Mouse (Mus musculus) MEL (cell line): ENCODE data around the gene Eif4ebp2. TPM values are rescaled to one million over a fixed set of nuclear protein-coding genes. Genes with fewer than 3 reads are reported as not detected.
A peak's percentile ranks its signal among the peaks of the same experiment; 100 is the strongest.

Experiments used
- DNase-seq: peaks from one replicate; pipeline ENCODE4 v3.0.0; 2011; ENCODE audit warnings: low read depth, low spot score
- H3K27ac ChIP-seq: 2 replicates; pipeline ENCODE4 v1.5.1; 2012; ENCODE audit warnings: low read depth, mild to moderate bottlenecking, control low read depth, low read length, moderate library complexity; ENCODE audit not compliant: control insufficient read depth
- H3K27me3 ChIP-seq, 2 experiments: fragments of 150-350 bp in 1 of 2; sonication (generic) in 1 of 2; 2 replicates each; pipeline ENCODE4 v1.6.1; 2012; ENCODE audit warnings: low read length in 2 of 2, mild to moderate bottlenecking in 2 of 2, improper control_type of control experiment in 1 of 2, moderate library complexity in 1 of 2; ENCODE audit not compliant: insufficient read depth in 2 of 2, control insufficient read depth in 1 of 2
- H3K36me3 ChIP-seq, 2 experiments: 2 replicates each; pipeline ENCODE4 v1.6.1; 2012 to 2014; ENCODE audit warnings: low read length in 2 of 2, improper control_type of control experiment in 1 of 2, inconsistent platforms in 1 of 2, mild to moderate bottlenecking in 1 of 2; ENCODE audit not compliant: insufficient read depth in 2 of 2, control insufficient read depth in 1 of 2
- H3K4me1 ChIP-seq, 2 experiments: fragments of 150-350 bp in 1 of 2; sonication (generic) in 1 of 2; 2 replicates each; pipeline ENCODE4 v1.6.1; 2012; ENCODE audit warnings: low read length in 2 of 2, improper control_type of control experiment in 1 of 2, mild to moderate bottlenecking in 1 of 2; ENCODE audit not compliant: insufficient read depth in 2 of 2, control insufficient read depth in 1 of 2
- H3K4me3 ChIP-seq, 2 experiments: fragments of 150-350 bp in 1 of 2; sonication (generic) in 1 of 2; 2 replicates each; pipeline ENCODE4 v1.5.1; 2012; ENCODE audit warnings: low read depth in 2 of 2, low read length in 2 of 2, mild to moderate bottlenecking in 2 of 2, moderate library complexity in 2 of 2, control low read depth in 1 of 2, improper control_type of control experiment in 1 of 2; ENCODE audit not compliant: control insufficient read depth in 1 of 2, insufficient read depth in 1 of 2
- H3K79me2 ChIP-seq: 2 replicates; pipeline ENCODE4 v1.6.1; 2012; ENCODE audit warnings: mild to moderate bottlenecking, low read length, moderate library complexity; ENCODE audit not compliant: control insufficient read depth, poor library complexity, insufficient read depth
- H3K9ac ChIP-seq: 2 replicates; pipeline ENCODE4 v1.6.1; 2012; ENCODE audit warnings: low read depth, mild to moderate bottlenecking, control low read depth, low read length, moderate library complexity; ENCODE audit not compliant: control insufficient read depth, poor library complexity, severe bottlenecking
- H3K9me3 ChIP-seq: fragments of 150-350 bp; sonication (generic); replicated peaks from 2 replicates; pipeline ENCODE4 v1.6.1; 2012; ENCODE audit warnings: mild to moderate bottlenecking, low read length, improper control_type of control experiment, moderate library complexity; ENCODE audit not compliant: insufficient read depth
- BHLHE40 ChIP-seq: IDR thresholded peaks from 2 replicates; pipeline ENCODE4 v1.6.1; 2012; ENCODE audit warnings: low read depth, mild to moderate bottlenecking, inconsistent platforms, low read length, improper control_type of control experiment, borderline replicate concordance
- CHD1 ChIP-seq: IDR thresholded peaks from 2 replicates; pipeline ENCODE4 v1.6.1; 2012; ENCODE audit warnings: low read depth, mild to moderate bottlenecking, inconsistent platforms, low read length, improper control_type of control experiment
- CHD2 ChIP-seq: IDR thresholded peaks from 2 replicates; pipeline ENCODE4 v1.6.1; 2011; ENCODE audit warnings: low read length, improper control_type of control experiment
- CTCF ChIP-seq, 3 experiments: IDR thresholded peaks in 2 of 3; conservative IDR thresholded peaks in 1 of 3; 2 replicates each; pipeline ENCODE4 v1.5.1; 2011 to 2012; ENCODE audit warnings: low read length in 3 of 3, low read depth in 2 of 3, mild to moderate bottlenecking in 2 of 3, improper control_type of control experiment in 1 of 3, inconsistent platforms in 1 of 3, mixed read lengths in 1 of 3, moderate library complexity in 1 of 3; ENCODE audit not compliant: control insufficient read depth in 1 of 3, insufficient read depth in 1 of 3, poor library complexity in 1 of 3, severe bottlenecking in 1 of 3
- ELF1 ChIP-seq: IDR thresholded peaks from 2 replicates; pipeline ENCODE4 v1.6.1; 2014; ENCODE audit warnings: low read depth, mild to moderate bottlenecking, inconsistent platforms, low read length, improper control_type of control experiment, moderate library complexity
- EP300 ChIP-seq, 2 experiments: IDR thresholded peaks; 2 replicates each; pipeline ENCODE4 v1.6.1; 2011; ENCODE audit warnings: improper control_type of control experiment in 2 of 2, low read length in 2 of 2, low read depth in 1 of 2, mild to moderate bottlenecking in 1 of 2
- ETS1 ChIP-seq: IDR thresholded peaks from 2 replicates; pipeline ENCODE4 v1.6.1; 2012; ENCODE audit warnings: low read depth, mild to moderate bottlenecking, inconsistent platforms, low read length, improper control_type of control experiment, moderate library complexity
- GABPA ChIP-seq: IDR thresholded peaks from 2 replicates; pipeline ENCODE4 v1.6.1; 2012; ENCODE audit warnings: low read depth, mild to moderate bottlenecking, inconsistent platforms, low read length, improper control_type of control experiment, moderate library complexity
- GATA1 ChIP-seq: IDR thresholded peaks from 2 replicates; pipeline ENCODE4 v1.6.1; 2011; ENCODE audit warnings: low read depth, low read length, improper control_type of control experiment
- JUND ChIP-seq: IDR thresholded peaks from 2 replicates; pipeline ENCODE4 v1.6.1; 2011; ENCODE audit warnings: low read depth, mild to moderate bottlenecking, improper control_type of control experiment, low read length
- KAT2A ChIP-seq: conservative IDR thresholded peaks from 2 replicates; pipeline ENCODE4 v1.6.1; 2012; ENCODE audit warnings: low read depth, low read length, improper control_type of control experiment, inconsistent platforms
- MAFK ChIP-seq: IDR thresholded peaks from 2 replicates; pipeline ENCODE4 v1.6.1; 2011; ENCODE audit warnings: low read depth, mild to moderate bottlenecking, low read length, improper control_type of control experiment, borderline replicate concordance
- MAX ChIP-seq: IDR thresholded peaks from 2 replicates; pipeline ENCODE4 v1.6.1; 2011; ENCODE audit warnings: low read length, improper control_type of control experiment
- MAZ ChIP-seq: IDR thresholded peaks from 2 replicates; pipeline ENCODE4 v1.6.1; 2012; ENCODE audit warnings: low read depth, mild to moderate bottlenecking, inconsistent platforms, low read length, improper control_type of control experiment
- MEF2A ChIP-seq: IDR thresholded peaks from 2 replicates; pipeline ENCODE4 v1.6.1; 2014; ENCODE audit warnings: low read depth, mild to moderate bottlenecking, inconsistent platforms, low read length, improper control_type of control experiment; ENCODE audit not compliant: poor library complexity, insufficient replicate concordance, severe bottlenecking; ENCODE audit errors: extremely low read depth
- MXI1 ChIP-seq: IDR thresholded peaks from 2 replicates; pipeline ENCODE4 v1.6.1; 2011; ENCODE audit warnings: mild to moderate bottlenecking, low read depth, low read length, improper control_type of control experiment
- MYB ChIP-seq: IDR thresholded peaks from 2 replicates; pipeline ENCODE4 v1.6.1; 2011; ENCODE audit warnings: mild to moderate bottlenecking, low read depth, low read length, improper control_type of control experiment
- MYC ChIP-seq: IDR thresholded peaks from 2 replicates; pipeline ENCODE4 v1.6.1; 2011; ENCODE audit warnings: low read depth, mild to moderate bottlenecking, low read length, improper control_type of control experiment, moderate library complexity
- NELFE ChIP-seq: IDR thresholded peaks from 2 replicates; pipeline ENCODE4 v1.6.1; 2011; ENCODE audit warnings: low read depth, low read length, improper control_type of control experiment
- NRF1 ChIP-seq: IDR thresholded peaks from 2 replicates; pipeline ENCODE4 v1.6.1; 2014; ENCODE audit warnings: low read depth, mild to moderate bottlenecking, inconsistent platforms, low read length, improper control_type of control experiment, moderate library complexity; ENCODE audit not compliant: poor library complexity, insufficient read depth, severe bottlenecking
- POLR2A ChIP-seq, 2 experiments: IDR thresholded peaks; 2 replicates each; pipeline ENCODE4 v1.6.1; 2011 to 2012; ENCODE audit warnings: low read length in 2 of 2, mild to moderate bottlenecking in 2 of 2, control low read depth in 1 of 2, improper control_type of control experiment in 1 of 2, low read depth in 1 of 2, moderate library complexity in 1 of 2; ENCODE audit not compliant: control insufficient read depth in 1 of 2, insufficient read depth in 1 of 2, poor library complexity in 1 of 2
- POLR2AphosphoS2 ChIP-seq: IDR thresholded peaks from 2 replicates; pipeline ENCODE4 v1.6.1; 2011; ENCODE audit warnings: low read length, improper control_type of control experiment
- POLR2AphosphoS5 ChIP-seq: IDR thresholded peaks from 2 replicates; pipeline ENCODE4 v1.6.1; 2012; ENCODE audit warnings: low read depth, borderline replicate concordance, mild to moderate bottlenecking, inconsistent platforms, low read length, moderate library complexity, mixed read lengths
- RAD21 ChIP-seq: IDR thresholded peaks from 2 replicates; pipeline ENCODE4 v1.6.1; 2011; ENCODE audit warnings: mild to moderate bottlenecking, low read depth, low read length, improper control_type of control experiment
- RCOR1 ChIP-seq: IDR thresholded peaks from 2 replicates; pipeline ENCODE4 v1.6.1; 2012; ENCODE audit warnings: low read depth, mild to moderate bottlenecking, inconsistent platforms, low read length, improper control_type of control experiment
- SIN3A ChIP-seq: IDR thresholded peaks from 2 replicates; pipeline ENCODE4 v1.6.1; 2012; ENCODE audit warnings: low read length, improper control_type of control experiment, inconsistent platforms
- SMC3 ChIP-seq: IDR thresholded peaks from 2 replicates; pipeline ENCODE4 v1.6.1; 2011; ENCODE audit warnings: low read depth, low read length, improper control_type of control experiment
- TAL1 ChIP-seq: IDR thresholded peaks from 2 replicates; pipeline ENCODE4 v1.6.1; 2012; ENCODE audit warnings: mild to moderate bottlenecking, inconsistent platforms, low read length, moderate library complexity, mixed read lengths
- TBP ChIP-seq: IDR thresholded peaks from 2 replicates; pipeline ENCODE4 v1.8.0; 2011; ENCODE audit warnings: low read depth, low read length, improper control_type of control experiment
- TCF12 ChIP-seq: IDR thresholded peaks from 2 replicates; pipeline ENCODE4 v1.6.1; 2014; ENCODE audit warnings: low read depth, mild to moderate bottlenecking, inconsistent platforms, low read length, improper control_type of control experiment, moderate library complexity
- UBTF ChIP-seq: IDR thresholded peaks from 2 replicates; pipeline ENCODE4 v1.6.1; 2012; ENCODE audit warnings: low read depth, mild to moderate bottlenecking, inconsistent platforms, low read length, improper control_type of control experiment, moderate library complexity, borderline replicate concordance; ENCODE audit not compliant: insufficient read depth
- USF1 ChIP-seq: IDR thresholded peaks from 2 replicates; pipeline ENCODE4 v1.6.1; 2014; ENCODE audit warnings: low read depth, mild to moderate bottlenecking, inconsistent platforms, low read length, improper control_type of control experiment, moderate library complexity
- USF2 ChIP-seq, 2 experiments: IDR thresholded peaks; 2 replicates each; pipeline ENCODE4 v1.6.1; 2011 to 2012; ENCODE audit warnings: improper control_type of control experiment in 2 of 2, low read length in 2 of 2, borderline replicate concordance in 1 of 2, inconsistent platforms in 1 of 2, low read depth in 1 of 2, mild to moderate bottlenecking in 1 of 2; ENCODE audit not compliant: insufficient read depth in 1 of 2
- ZC3H11A ChIP-seq: IDR thresholded peaks from 2 replicates; pipeline ENCODE4 v1.6.1; 2012; ENCODE audit warnings: low read depth, mild to moderate bottlenecking, inconsistent platforms, low read length, improper control_type of control experiment
- ZKSCAN1 ChIP-seq: IDR thresholded peaks from 2 replicates; pipeline ENCODE4 v1.6.1; 2012; ENCODE audit warnings: low read depth, mild to moderate bottlenecking, inconsistent platforms, low read length, improper control_type of control experiment, moderate library complexity
- ZMIZ1 ChIP-seq: IDR thresholded peaks from 2 replicates; pipeline ENCODE4 v1.6.1; 2012; ENCODE audit warnings: low read depth, mild to moderate bottlenecking, inconsistent platforms, low read length, improper control_type of control experiment, moderate library complexity
- ZNF384 ChIP-seq: IDR thresholded peaks from 2 replicates; pipeline ENCODE4 v1.6.1; 2012; ENCODE audit warnings: low read depth, mild to moderate bottlenecking, inconsistent platforms, low read length, improper control_type of control experiment
- polyA plus RNA-seq, 2 experiments: library from polyadenylated mRNA; stranded (reverse) in 1 of 2; unstranded in 1 of 2; fragments of >175 nt in 1 of 2; fragments of >200 nt in 1 of 2; gene quantifications; 2 replicates each; pipeline versions ENCODE4 v1.2.1 to v1.2.4; 2012; ENCODE audit warnings: low replicate concordance in 2 of 2, low read depth in 1 of 2; ENCODE audit not compliant: insufficient read length in 2 of 2, insufficient read depth in 1 of 2, missing spikeins in 1 of 2
- total RNA-seq: library from RNA; depleted of rRNA; stranded (reverse); fragments of 300-350 nt; gene quantifications from 2 replicates; pipeline ENCODE4 v1.2.3, GENCODE M21; 2012; rRNA removed

Eif4ebp2 gene
- 17.0 and 17.1 TPM in 2 replicates for total RNA-seq
- polyA plus RNA-seq, result 100 to 1,000 TPM in 1 of 2 experiments, 10 to 100 TPM in 1; 52.9 to 186 TPM

DNA sequence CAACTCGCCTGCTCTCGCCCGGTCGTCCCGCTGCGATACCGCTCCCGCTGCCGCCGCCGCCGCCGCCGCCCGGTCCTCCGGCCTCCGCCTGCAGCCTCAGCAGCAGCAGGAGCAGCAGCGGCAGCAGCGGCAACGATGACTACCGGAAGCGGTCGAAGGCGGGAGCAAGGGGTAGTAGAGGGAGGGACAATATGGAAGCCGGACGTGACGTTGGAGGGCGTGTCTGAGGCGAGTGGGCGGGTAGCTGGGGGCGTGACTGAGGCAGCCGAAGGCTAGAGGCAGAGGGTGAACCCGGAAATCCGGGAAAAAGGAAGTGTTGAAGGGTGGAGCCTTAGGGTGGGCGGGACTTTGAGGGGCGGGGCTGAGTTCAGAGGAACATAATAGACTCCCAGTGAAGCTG, at the start of gene Eif4ebp2:
Gene Eif4ebp2, minus strand, starts transcription at position 17 of the 400 bp plus-strand sequence.
- Histone ChIP-seq H3K4me3 (peak within 1 kb of the TSS; percentile 89 to 97), H3K9me3 (no peaks in the 10 kb centered on the region), H3K27me3 (no peaks in the 10 kb centered on the region), H3K9ac (peak within 1 kb of the TSS; percentile 96), H3K79me2 (peaks cover 45% of the 10 kb centered on the region), H3K4me1 (peaks cover 8 to 31% of the 10 kb centered on the region in 2 experiments), H3K36me3 (peaks cover 2 to 32% of the 10 kb centered on the region in 2 experiments; a peak in 3 of 4 replicates), H3K27ac (peak within 1 kb of the TSS; percentile 86)
- DNase-seq, result peak; percentile 98
- no peak for TF ChIP-seq MEF2A
- TF ChIP-seq MAFK, result no peak
- TF ChIP-seq CHD2, result no peak
- TF ChIP-seq CTCF (IDR thresholded peaks at IDR 0.05 in 2 of 3, conservative IDR thresholded peaks at IDR 0.05 in 1 of 3; ENCODE audit: control insufficient read depth in 1 of 3, insufficient read depth in 1 of 3, low read depth in 2 of 3, low read length in 3 of 3, poor library complexity in 1 of 3, severe bottlenecking in 1 of 3), result 0 out of 6 replicates have a peak, but pooled peaks of 1 of the 3 experiments have one; percentile 7
- no peak for TF ChIP-seq POLR2AphosphoS5
- TF ChIP-seq EP300 (IDR thresholded peaks at IDR 0.05; ENCODE audit: low read depth in 1 of 2, low read length in 2 of 2), result no peak
- TF ChIP-seq MAZ, result no peak
- TF ChIP-seq BHLHE40, result no peak
- peak; percentile 88 for TF ChIP-seq ZMIZ1
- no peak for TF ChIP-seq ETS1
- TF ChIP-seq NRF1, result no peak
- peak; percentile 89 for TF ChIP-seq POLR2AphosphoS2
- TF ChIP-seq TAL1, result no peak
- no peak for TF ChIP-seq MYC
- no peak for TF ChIP-seq SMC3
- TF ChIP-seq USF2 (IDR thresholded peaks at IDR 0.05; ENCODE audit: borderline replicate concordance in 1 of 2, insufficient read depth in 1 of 2, low read depth in 1 of 2, low read length in 2 of 2), result no peak
- no peak for TF ChIP-seq MAX
- peak; percentile 58; the same call in 1 of the 2 replicates for TF ChIP-seq USF1
- no peak for TF ChIP-seq CHD1
- no peak for TF ChIP-seq GATA1
- no peak for TF ChIP-seq ZNF384
- TF ChIP-seq SIN3A, result no peak; the same call in none of the 2 replicates
- TF ChIP-seq RAD21, result no peak
- peak; percentile 84 for TF ChIP-seq TBP
- TF ChIP-seq MYB, result no peak
- TF ChIP-seq RCOR1, result no peak
- no peak for TF ChIP-seq MXI1
- no peak for TF ChIP-seq UBTF
- peak; percentile 79 to 86 for TF ChIP-seq POLR2A (IDR thresholded peaks at IDR 0.05; ENCODE audit: control insufficient read depth in 1 of 2, insufficient read depth in 1 of 2, low read depth in 1 of 2, low read length in 2 of 2, poor library complexity in 1 of 2)
- TF ChIP-seq JUND, result no peak
- no peak for TF ChIP-seq GABPA
- TF ChIP-seq NELFE, result peak; percentile 86
- no peak for TF ChIP-seq ZC3H11A
- peak; percentile 98 for TF ChIP-seq ELF1
- no peak for TF ChIP-seq TCF12
- no peak for TF ChIP-seq ZKSCAN1
- no peak for TF ChIP-seq KAT2A
